In genomic region chr1:179169749-179170148, GRCm38 (mm10) we compare ENCODE assay signal across 13 mouse cellular contexts.
A peak's percentile ranks its signal among the peaks of the same experiment; 100 is the strongest.
DNase-seq lines count a peak whose midpoint lies in the region; ATAC-seq and TF ChIP-seq lines count a peak whose summit lies in the region.
"Had no signal": no experiment of that assay in that cellular context is flagged by ENCODE, and none has a peak within 500 bp of the region (broad histone marks: within the 10 kb centered on the region; RNA-seq: fewer than 3 reads in every experiment).

No protein-coding gene starts in this region.

- no peak for TF ChIP-seq CTCF in forebrain, postnatal 0 days (IDR thresholded peaks at IDR 0.05; ENCODE audit: low read depth)
- no peak for TF ChIP-seq CTCF in stomach, postnatal 0 days (IDR thresholded peaks at IDR 0.05; ENCODE audit: low read depth)

- no peak for DNase-seq in forebrain, postnatal 0 days
- no peak for DNase-seq in forebrain, embryonic 11.5 days (ENCODE audit: low spot score)
- DNase-seq in c-Kit-positive CD71-positive TER-119-negative erythroid progenitor cells, embryonic 14.5 days (ENCODE audit: low read depth): peak; percentile 55
- no peak for DNase-seq in stomach, postnatal 0 days (ENCODE audit: low spot score)
- DNase-seq in yolk sac, embryonic 10.5 days (ENCODE audit: low spot score): no peak
- DNase-seq in adrenal gland, postnatal 25 days: no peak
- DNase-seq: heart, postnatal 36 days; lung, embryonic 14.5 days; right cerebral cortex, postnatal 14 days had no signal

- TF ChIP-seq EP300 in stomach, postnatal 0 days (optimal IDR thresholded peaks at IDR 0.05): no peak

- WGBS in forebrain, postnatal 0 days: 79% methylated on average over 3 of the region's 3 CpGs
- WGBS in forebrain, embryonic 11.5 days: 91% methylated on average over 3 of the region's 3 CpGs
- WGBS in liver, embryonic 12.5 days (ENCODE audit: insufficient replicate concordance): 21% methylated on average over 3 of the region's 3 CpGs
- WGBS in stomach, postnatal 0 days: 59% methylated on average over 3 of the region's 3 CpGs

- no peak overlapping the region for H3K27ac ChIP-seq in forebrain, postnatal 0 days (ENCODE audit: low read depth, low read length)
- H3K27ac ChIP-seq in forebrain, embryonic 11.5 days (ENCODE audit: low read depth, low read length): no peak overlapping the region
- no peak overlapping the region for H3K27ac ChIP-seq in liver, embryonic 12.5 days
- no peak overlapping the region for H3K27ac ChIP-seq in stomach, postnatal 0 days (replicated peaks)
- H3K27ac ChIP-seq: midbrain, embryonic 10.5 days had no signal

- no peak overlapping the region for H3K4me2 ChIP-seq in forebrain, postnatal 0 days (ENCODE audit: low read depth)
- H3K4me2 ChIP-seq in forebrain, embryonic 11.5 days (ENCODE audit: low read depth, low read length, severe bottlenecking): no peak overlapping the region
- H3K4me2 ChIP-seq in liver, embryonic 12.5 days: no peak overlapping the region
- no peak overlapping the region for H3K4me2 ChIP-seq in stomach, postnatal 0 days (replicated peaks; ENCODE audit: low read depth)
- H3K4me2 ChIP-seq: lung, embryonic 14.5 days had no signal

- no peaks in the 10 kb centered on the region for H3K9me3 ChIP-seq in forebrain, postnatal 0 days (ENCODE audit: low read length)
- H3K9me3 ChIP-seq in forebrain, embryonic 11.5 days (ENCODE audit: control insufficient read depth, low read length): no peaks in the 10 kb centered on the region
- no peaks in the 10 kb centered on the region for H3K9me3 ChIP-seq in liver, embryonic 12.5 days (replicated peaks)
- H3K9me3 ChIP-seq in stomach, postnatal 0 days (ENCODE audit: control insufficient read depth, low read length): no peaks in the 10 kb centered on the region
- H3K9me3 ChIP-seq: midbrain, embryonic 10.5 days had no signal

- ATAC-seq in forebrain, postnatal 0 days: peak; percentile 54; the same call in 1 of the 2 replicates
- ATAC-seq in forebrain, embryonic 11.5 days (replicated peaks; ENCODE audit: low FRiP score): no peak
- peak; percentile 86 for ATAC-seq in liver, embryonic 12.5 days
- peak; percentile 82 for ATAC-seq in stomach, postnatal 0 days (ENCODE audit: low FRiP score, low TSS enrichment)
- no peak for ATAC-seq in frontal cortex, adult (ENCODE audit: low TSS enrichment)

- no peaks in the 10 kb centered on the region for H3K36me3 ChIP-seq in forebrain, postnatal 0 days (ENCODE audit: insufficient read depth)
- no peaks in the 10 kb centered on the region for H3K36me3 ChIP-seq in forebrain, embryonic 11.5 days (ENCODE audit: control insufficient read depth, insufficient read depth, low read length)
- no peaks in the 10 kb centered on the region for H3K36me3 ChIP-seq in liver, embryonic 12.5 days
- no peaks in the 10 kb centered on the region for H3K36me3 ChIP-seq in stomach, postnatal 0 days (ENCODE audit: control insufficient read depth, insufficient read depth, low read length)
- H3K36me3 ChIP-seq: midbrain, embryonic 10.5 days had no signal

- H3K4me1 ChIP-seq in forebrain, postnatal 0 days (ENCODE audit: insufficient read depth): no peaks in the 10 kb centered on the region
- no peaks in the 10 kb centered on the region for H3K4me1 ChIP-seq in forebrain, embryonic 11.5 days (replicated peaks; ENCODE audit: control insufficient read depth, insufficient read depth, low read length)
- H3K4me1 ChIP-seq in liver, embryonic 12.5 days: peaks cover 15% of the 10 kb centered on the region
- H3K4me1 ChIP-seq in stomach, postnatal 0 days (replicated peaks; ENCODE audit: control insufficient read depth, insufficient read depth): no peaks in the 10 kb centered on the region
- H3K4me1 ChIP-seq: midbrain, embryonic 10.5 days had no signal

- no peaks in the 10 kb centered on the region for H3K27me3 ChIP-seq in forebrain, postnatal 0 days (ENCODE audit: insufficient read depth, low read length)
- H3K27me3 ChIP-seq in forebrain, embryonic 11.5 days (ENCODE audit: control insufficient read depth, insufficient read depth, low read length): no peaks in the 10 kb centered on the region
- H3K27me3 ChIP-seq in liver, embryonic 12.5 days (replicated peaks): no peaks in the 10 kb centered on the region
- no peaks in the 10 kb centered on the region for H3K27me3 ChIP-seq in stomach, postnatal 0 days (ENCODE audit: control insufficient read depth, insufficient read depth, low read length)

- no peak overlapping the region for H3K4me3 ChIP-seq in forebrain, postnatal 0 days (ENCODE audit: low read depth, low read length)
- no peak overlapping the region for H3K4me3 ChIP-seq in forebrain, embryonic 11.5 days (ENCODE audit: low read depth, low read length)
- H3K4me3 ChIP-seq in liver, embryonic 12.5 days: no peak overlapping the region
- no peak overlapping the region for H3K4me3 ChIP-seq in stomach, postnatal 0 days (ENCODE audit: low read depth, low read length)
- H3K4me3 ChIP-seq: midbrain, embryonic 10.5 days; myocyte had no signal

- no peak overlapping the region for H3K9ac ChIP-seq in forebrain, postnatal 0 days
- H3K9ac ChIP-seq in forebrain, embryonic 11.5 days (ENCODE audit: low read length): no peak overlapping the region
- no peak overlapping the region for H3K9ac ChIP-seq in liver, embryonic 12.5 days
- H3K9ac ChIP-seq in stomach, postnatal 0 days (ENCODE audit: low read length): no peak overlapping the region
- H3K9ac ChIP-seq: lung, embryonic 14.5 days had no signal

Comparison
In these comparisons a context has a peak if more than half of its experiments do, and no peak if none do; other contexts are left out.
1. ATAC-seq: peak in forebrain, postnatal 0 days (single experiment), liver, embryonic 12.5 days (single experiment) and stomach, postnatal 0 days (single experiment); none in forebrain, embryonic 11.5 days (single experiment) and frontal cortex, adult (single experiment).